Mouse (Mus musculus) neural tube, embryonic 14.5 days (tissue): ENCODE measurements around the gene Fbxo4. TPM values are rescaled to one million over a fixed set of nuclear protein-coding genes. Genes with fewer than 3 reads are reported as not detected.

Source experiments
- ATAC-seq: fragments of 200-750 bp; cut with Nextera tagmentation; 2 replicates; pipeline ENCODE4 v1.8.0; 2017; ENCODE audit warnings: low read depth, mild to moderate bottlenecking, moderate TSS enrichment, moderate library complexity
- H3K27ac ChIP-seq: fragments of 300-500 bp; sonication (generic); 2 replicates; pipeline ENCODE4 v1.5.1; 2014; ENCODE audit warnings: low read depth, mild to moderate bottlenecking, control low read depth, low read length, moderate library complexity, mixed read lengths
- H3K27me3 ChIP-seq: fragments of 300-500 bp; sonication (generic); 2 replicates; pipeline ENCODE4 v1.6.1; 2014; ENCODE audit warnings: low read length; ENCODE audit not compliant: control insufficient read depth, insufficient read depth
- H3K36me3 ChIP-seq: fragments of 300-500 bp; sonication (generic); 2 replicates; pipeline ENCODE4 v1.6.1; 2014; ENCODE audit warnings: low read length, mixed read lengths; ENCODE audit not compliant: control insufficient read depth, insufficient read depth
- H3K4me1 ChIP-seq: fragments of 300-500 bp; sonication (generic); 2 replicates; pipeline ENCODE4 v1.6.1; 2014; ENCODE audit warnings: low read length; ENCODE audit not compliant: control insufficient read depth, insufficient read depth
- H3K4me2 ChIP-seq: fragments of 300-500 bp; sonication (generic); 2 replicates; pipeline ENCODE4 v1.6.1; 2014; ENCODE audit warnings: mild to moderate bottlenecking, low read depth, low read length, control low read depth
- H3K4me3 ChIP-seq: fragments of 300-500 bp; sonication (generic); 2 replicates; pipeline ENCODE4 v1.5.1; 2014; ENCODE audit warnings: low read depth, low read length, control low read depth, mixed read lengths
- H3K9ac ChIP-seq: fragments of 300-500 bp; sonication (generic); replicated peaks from 2 replicates; pipeline ENCODE4 v1.6.1; 2014; ENCODE audit warnings: low read depth, mild to moderate bottlenecking, control low read depth, low read length, mixed read lengths
- H3K9me3 ChIP-seq: fragments of 300-500 bp; sonication (generic); 2 replicates; pipeline ENCODE4 v1.6.1; 2016; ENCODE audit warnings: low read length; ENCODE audit not compliant: control insufficient read depth
- WGBS: fragments of 180-500 bp; shearing (Covaris S2); extraction: QIAGEN DNeasy Blood & Tissue Kit; methylation state at CpG from one replicate; pipeline ENCODE4 v1.1.7; 2014; 5-methylcytosine and 5-hydroxymethylcytosine counted together
- polyA plus RNA-seq: library from polyadenylated mRNA; unstranded; fragments of >200 nt; fragmentation: Nextera tagmentation; extraction: Ambion mirVana; gene quantifications from 2 replicates; pipeline ENCODE4 v1.2.1, GENCODE M21; 2014

Gene Fbxo4
- polyA plus RNA-seq, 1 experiment from 2014 or later: 9.1 TPM

DNA sequence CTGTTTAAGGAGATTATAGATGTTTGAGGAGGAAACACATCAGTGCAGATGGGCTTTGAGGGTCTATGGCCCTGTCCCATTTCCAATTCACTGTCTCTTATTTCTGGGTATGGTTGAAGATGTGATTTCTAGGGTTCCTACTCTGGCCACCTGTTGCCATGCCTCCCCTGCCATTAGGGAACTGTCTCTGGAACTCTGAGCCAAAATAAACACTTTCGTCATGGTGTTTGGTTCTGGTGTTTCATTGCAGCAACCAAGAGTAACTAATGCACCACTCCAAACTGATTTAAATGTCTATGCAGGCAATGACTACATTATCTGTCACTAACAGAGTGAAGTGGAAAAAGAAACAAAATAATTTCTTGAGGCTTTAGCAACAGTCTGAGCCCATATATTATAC lies 19.3 kb downstream of the Fbxo4 start:
- no peak for ATAC-seq
- H3K4me1 ChIP-seq: no peaks in the 10 kb centered on the region
- no peak overlapping the region for H3K9ac ChIP-seq
- H3K4me3 ChIP-seq: no peak overlapping the region
- H3K27ac ChIP-seq: no peak overlapping the region
- no peak overlapping the region for H3K4me2 ChIP-seq
- 54% methylated on average over 1 of the region's 1 CpGs for WGBS
- H3K36me3 ChIP-seq: no peaks in the 10 kb centered on the region
- no peaks in the 10 kb centered on the region for H3K9me3 ChIP-seq
- H3K27me3 ChIP-seq: no peaks in the 10 kb centered on the region

- 34% methylated on average over 4 of the region's 4 CpGs for WGBS
- no peak overlapping the region for H3K27ac ChIP-seq
- no peak for ATAC-seq
- H3K36me3 ChIP-seq: no peaks in the 10 kb centered on the region
- no peak overlapping the region for H3K4me2 ChIP-seq
- H3K4me3 ChIP-seq: no peak overlapping the region
- H3K4me1 ChIP-seq: no peaks in the 10 kb centered on the region
- no peaks in the 10 kb centered on the region for H3K27me3 ChIP-seq
- no peaks in the 10 kb centered on the region for H3K9me3 ChIP-seq
- no peak overlapping the region for H3K9ac ChIP-seq
These were observed 21.4 kb downstream of the Fbxo4 start for GRCm38 (mm10) chr15:3957982-3958381.

GRCm38 (mm10) chr15:3954971-3955370 lies 24.4 kb downstream of the Fbxo4 start:
- H3K4me1 ChIP-seq: no peaks in the 10 kb centered on the region
- no peak overlapping the region for H3K4me2 ChIP-seq
- no peak overlapping the region for H3K4me3 ChIP-seq
- H3K9ac ChIP-seq: no peak overlapping the region
- WGBS: 74% methylated on average over 2 of the region's 2 CpGs
- H3K27me3 ChIP-seq: no peaks in the 10 kb centered on the region
- no peaks in the 10 kb centered on the region for H3K36me3 ChIP-seq
- no peak; the same call in 1 of the 2 replicates for ATAC-seq
- H3K27ac ChIP-seq: no peak overlapping the region
- no peaks in the 10 kb centered on the region for H3K9me3 ChIP-seq

DNA sequence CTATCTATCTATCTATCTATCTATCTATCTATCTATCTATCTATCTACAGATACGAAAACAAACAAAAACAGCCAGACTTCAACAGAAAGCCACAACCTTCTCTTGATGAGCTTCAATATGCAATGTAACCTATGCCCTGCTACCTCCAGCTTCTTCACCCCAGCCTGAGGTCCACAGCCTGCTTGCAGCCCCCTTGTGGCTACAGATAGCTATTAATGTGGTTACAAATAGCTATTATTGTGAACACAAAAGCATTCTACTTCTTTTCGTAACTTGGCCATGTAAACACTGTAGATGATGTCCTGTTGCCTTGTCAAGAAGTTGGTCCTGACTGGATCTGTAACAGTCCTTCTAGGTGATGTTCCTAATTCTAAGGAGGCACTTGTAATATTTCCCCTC lies 41.2 kb downstream of the Fbxo4 start:
- WGBS: 93% methylated on average over 2 of the region's 2 CpGs
- Histone ChIP-seq H3K4me1 (no peaks in the 10 kb centered on the region), H3K27ac (no peak overlapping the region), H3K27me3 (no peaks in the 10 kb centered on the region), H3K4me2 (no peak overlapping the region), H3K9ac (no peak overlapping the region), H3K9me3 (no peaks in the 10 kb centered on the region), H3K4me3 (no peak overlapping the region), H3K36me3 (no peaks in the 10 kb centered on the region)
- no peak for ATAC-seq

DNA sequence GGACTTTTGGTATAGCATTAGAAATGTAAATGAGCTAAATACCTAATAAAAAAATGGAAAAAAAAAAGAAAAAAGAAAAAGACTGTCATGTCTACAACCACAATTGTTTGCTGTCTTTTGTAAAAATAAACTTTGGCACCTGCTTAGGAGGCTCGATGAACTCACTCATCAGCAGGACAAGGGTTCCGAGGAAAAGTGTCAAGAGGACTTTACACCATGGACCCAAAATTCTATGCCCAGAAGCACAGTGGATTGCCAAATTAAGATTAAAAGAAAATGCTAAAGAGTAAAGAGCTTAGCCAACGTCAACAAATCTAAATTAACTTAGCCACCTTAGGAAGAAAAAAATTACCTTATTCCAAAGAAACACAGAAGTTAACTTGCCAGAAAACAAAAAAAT lies 43.3 kb downstream of the Fbxo4 start:
- H3K9me3 ChIP-seq: no peaks in the 10 kb centered on the region
- no peaks in the 10 kb centered on the region for H3K4me1 ChIP-seq
- WGBS: 88% methylated on average over 3 of the region's 3 CpGs
- ATAC-seq: no peak
- H3K27ac ChIP-seq: no peak overlapping the region
- no peak overlapping the region for H3K9ac ChIP-seq
- no peaks in the 10 kb centered on the region for H3K36me3 ChIP-seq
- no peaks in the 10 kb centered on the region for H3K27me3 ChIP-seq
- H3K4me2 ChIP-seq: no peak overlapping the region
- no peak overlapping the region for H3K4me3 ChIP-seq

DNA sequence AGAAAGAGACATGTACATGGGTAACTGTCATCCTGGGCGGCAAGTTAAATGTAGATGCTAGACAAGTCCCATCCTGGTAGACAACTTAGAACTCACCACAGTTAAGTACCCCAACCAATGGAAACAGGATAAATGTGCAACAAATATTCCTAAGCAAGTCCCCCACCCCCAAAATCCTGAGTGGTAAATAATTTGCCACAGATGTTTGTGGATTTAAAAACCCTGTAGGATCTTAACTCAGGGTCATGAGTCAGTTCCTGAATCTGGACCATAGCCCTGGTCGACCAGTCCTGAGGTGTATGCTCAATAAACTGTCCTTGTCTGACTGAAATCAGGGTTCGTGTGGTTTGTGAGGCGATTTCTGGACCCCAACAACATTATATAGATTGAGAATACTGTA lies 45.9 kb downstream of the Fbxo4 start:
- H3K9me3 ChIP-seq: no peaks in the 10 kb centered on the region
- no peak overlapping the region for H3K4me2 ChIP-seq
- no peaks in the 10 kb centered on the region for H3K36me3 ChIP-seq
- H3K27ac ChIP-seq: no peak overlapping the region
- ATAC-seq: no peak
- H3K4me1 ChIP-seq: no peaks in the 10 kb centered on the region
- 88% methylated on average over 4 of the region's 4 CpGs for WGBS
- H3K4me3 ChIP-seq: no peak overlapping the region
- H3K27me3 ChIP-seq: no peaks in the 10 kb centered on the region
- H3K9ac ChIP-seq: no peak overlapping the region

DNA sequence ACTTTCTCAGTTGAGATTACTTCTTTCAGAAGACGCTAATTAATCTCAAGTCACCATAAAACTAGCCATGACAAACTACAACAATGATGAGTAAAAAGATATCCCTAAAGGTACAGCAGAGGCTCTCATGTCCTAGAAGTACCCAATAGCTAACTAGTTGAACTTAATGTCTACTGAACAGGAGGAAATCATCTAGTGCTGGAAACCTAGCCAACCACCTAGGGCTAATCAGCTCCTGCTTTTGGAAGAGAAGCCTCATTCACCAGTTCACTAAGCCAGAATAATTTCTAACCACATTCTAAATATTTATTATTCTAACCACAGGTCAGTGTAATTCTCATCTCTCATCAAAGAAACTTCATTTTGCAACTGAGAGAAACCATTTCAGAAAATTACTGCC lies 47.4 kb downstream of the Fbxo4 start:
- H3K9me3 ChIP-seq: no peaks in the 10 kb centered on the region
- WGBS: 93% methylated on average over 1 of the region's 1 CpGs
- H3K9ac ChIP-seq: no peak overlapping the region
- no peak overlapping the region for H3K4me2 ChIP-seq
- H3K36me3 ChIP-seq: no peaks in the 10 kb centered on the region
- H3K4me3 ChIP-seq: no peak overlapping the region
- no peak for ATAC-seq
- no peaks in the 10 kb centered on the region for H3K27me3 ChIP-seq
- no peak overlapping the region for H3K27ac ChIP-seq
- H3K4me1 ChIP-seq: no peaks in the 10 kb centered on the region

Other genes with a start within 250 kb of the Fbxo4 start
- 57.8 and 64.2 TPM in 2 replicates for gene AW549877, start 16.2 kb upstream of the Fbxo4 start, polyA plus RNA-seq
- gene Oxct1, start 46.8 kb upstream of the Fbxo4 start, polyA plus RNA-seq: 352 and 372 TPM in 2 replicates